Mouse (Mus musculus) forebrain, embryonic 16.5 days (tissue): ENCODE data around the gene BC055324. TPM values are rescaled to one million over a fixed set of nuclear protein-coding genes. Genes with fewer than 3 reads are reported as not detected.

Experiments
- ATAC-seq: fragments of 200-750 bp; cut with Nextera tagmentation; 2 replicates; pipeline ENCODE4 v1.8.0; 2017; ENCODE audit warnings: mild to moderate bottlenecking, moderate library complexity
- H3K27ac ChIP-seq: fragments of 300-500 bp; sonication (generic); 2 replicates; pipeline ENCODE4 v1.5.1; 2014; ENCODE audit warnings: low read length, control low read depth
- H3K27me3 ChIP-seq: fragments of 300-500 bp; sonication (generic); replicated peaks from 2 replicates; pipeline ENCODE4 v1.6.1; 2014; ENCODE audit warnings: low read length; ENCODE audit not compliant: control insufficient read depth, insufficient read depth
- H3K36me3 ChIP-seq: fragments of 300-500 bp; sonication (generic); 2 replicates; pipeline ENCODE4 v1.6.1; 2014; ENCODE audit not compliant: control insufficient read depth, insufficient read depth
- H3K4me1 ChIP-seq: fragments of 300-500 bp; sonication (generic); replicated peaks from 2 replicates; pipeline ENCODE4 v1.6.1; 2014; ENCODE audit warnings: low read length; ENCODE audit not compliant: control insufficient read depth, insufficient read depth
- H3K4me2 ChIP-seq: fragments of 300-500 bp; sonication (generic); 2 replicates; pipeline ENCODE4 v1.6.1; 2014; ENCODE audit warnings: mild to moderate bottlenecking, low read length, control low read depth
- H3K4me3 ChIP-seq: fragments of 300-500 bp; sonication (generic); replicated peaks from 2 replicates; pipeline ENCODE4 v1.5.1; 2014; ENCODE audit warnings: mild to moderate bottlenecking, low read length, control low read depth
- H3K9ac ChIP-seq: fragments of 300-500 bp; sonication (generic); replicated peaks from 2 replicates; pipeline ENCODE4 v1.6.1; 2014; ENCODE audit warnings: low read depth, low read length, control low read depth
- H3K9me3 ChIP-seq: fragments of 300-500 bp; sonication (generic); 2 replicates; pipeline ENCODE4 v1.6.1; 2016; ENCODE audit warnings: low read length; ENCODE audit not compliant: control insufficient read depth
- WGBS: fragments of 180-500 bp; shearing (Covaris S2); extraction: QIAGEN DNeasy Blood & Tissue Kit; methylation state at CpG from one replicate; pipeline ENCODE4 v1.1.7; 2014; 5-methylcytosine and 5-hydroxymethylcytosine counted together
- polyA plus RNA-seq: library from polyadenylated mRNA; unstranded; fragments of >200 nt; fragmentation: Nextera tagmentation; extraction: Ambion mirVana; gene quantifications from 2 replicates; pipeline ENCODE4 v1.2.1, GENCODE M21; 2015

The BC055324 gene
- polyA plus RNA-seq, 1 experiment from 2014 or later: 9.6 TPM

DNA sequence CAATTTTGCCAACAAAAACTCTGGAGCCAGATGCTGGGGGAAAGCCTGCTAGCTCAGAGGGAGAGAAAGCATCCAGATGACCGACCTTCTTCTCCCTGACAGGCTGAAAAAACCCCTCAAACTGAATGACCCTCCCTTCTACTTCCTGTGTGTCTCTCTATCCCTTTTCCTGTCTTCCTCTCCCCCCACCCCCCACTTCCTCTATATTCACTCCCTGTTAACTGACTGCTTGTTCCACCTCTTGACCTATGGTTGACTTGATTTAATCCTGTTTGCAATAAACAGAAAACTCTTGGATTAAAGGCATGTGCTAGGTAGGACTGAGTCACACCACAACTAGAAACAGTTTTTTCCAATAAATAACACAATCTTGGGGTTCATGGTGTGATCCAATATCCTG is 20.0 kb upstream of the BC055324 start:
- ATAC-seq: no peak
- 75% methylated on average over 1 of the region's 1 CpGs for WGBS
- H3K4me3 ChIP-seq: no peak overlapping the region
- H3K9me3 ChIP-seq: no peaks in the 10 kb centered on the region
- no peak overlapping the region for H3K9ac ChIP-seq
- H3K4me1 ChIP-seq: no peaks in the 10 kb centered on the region
- H3K4me2 ChIP-seq: no peak overlapping the region
- H3K27me3 ChIP-seq: no peaks in the 10 kb centered on the region
- H3K36me3 ChIP-seq: no peaks in the 10 kb centered on the region
- H3K27ac ChIP-seq: no peak overlapping the region

GRCm38 (mm10) chr1:164009235-164009634 is 14.6 kb upstream of the BC055324 start:
- ATAC-seq: no peak
- H3K9me3 ChIP-seq: no peaks in the 10 kb centered on the region
- no peak overlapping the region for H3K4me2 ChIP-seq
- H3K27ac ChIP-seq: no peak overlapping the region
- no peaks in the 10 kb centered on the region for H3K4me1 ChIP-seq
- no peak overlapping the region for H3K9ac ChIP-seq
- H3K27me3 ChIP-seq: no peaks in the 10 kb centered on the region
- H3K4me3 ChIP-seq: no peak overlapping the region
- WGBS: 36% methylated on average over 2 of the region's 2 CpGs
- H3K36me3 ChIP-seq: no peaks in the 10 kb centered on the region

DNA sequence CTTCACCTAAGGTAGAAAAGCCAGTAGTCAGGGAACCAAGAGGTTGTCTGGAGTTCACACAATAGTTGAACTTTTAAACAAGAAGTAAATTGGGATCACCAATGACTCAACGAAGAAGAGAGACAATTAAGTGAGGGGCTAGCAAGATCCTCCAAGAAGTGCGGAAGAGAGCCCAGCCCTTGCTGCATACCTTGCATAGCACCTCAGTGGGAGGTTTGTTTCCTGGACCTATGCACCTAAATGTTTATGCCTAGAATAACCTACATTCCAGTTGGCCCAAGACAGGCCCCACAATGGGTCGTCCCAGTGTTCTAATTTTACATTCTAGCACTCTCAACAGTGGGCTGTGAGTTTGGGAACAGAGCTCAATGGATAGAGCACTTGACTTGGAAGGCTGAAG is 9.7 kb upstream of the BC055324 start:
- no peaks in the 10 kb centered on the region for H3K9me3 ChIP-seq
- no peak for ATAC-seq
- no peak overlapping the region for H3K4me2 ChIP-seq
- 86% methylated on average over 3 of the region's 3 CpGs for WGBS
- H3K27me3 ChIP-seq: no peaks in the 10 kb centered on the region
- no peak overlapping the region for H3K9ac ChIP-seq
- H3K4me3 ChIP-seq: no peak overlapping the region
- H3K4me1 ChIP-seq: no peaks in the 10 kb centered on the region
- no peak overlapping the region for H3K27ac ChIP-seq
- no peaks in the 10 kb centered on the region for H3K36me3 ChIP-seq

- Histone ChIP-seq H3K27me3 (no peaks in the 10 kb centered on the region), H3K4me1 (no peaks in the 10 kb centered on the region), H3K9ac (no peak overlapping the region), H3K4me2 (no peak overlapping the region), H3K36me3 (no peaks in the 10 kb centered on the region), H3K27ac (no peak overlapping the region), H3K4me3 (no peak overlapping the region), H3K9me3 (no peaks in the 10 kb centered on the region)
- 64% methylated on average over 6 of the region's 6 CpGs for WGBS
- ATAC-seq: no peak
Measured at GRCm38 (mm10) chr1:164001831-164002452, 7.3 kb upstream of the BC055324 start.

DNA sequence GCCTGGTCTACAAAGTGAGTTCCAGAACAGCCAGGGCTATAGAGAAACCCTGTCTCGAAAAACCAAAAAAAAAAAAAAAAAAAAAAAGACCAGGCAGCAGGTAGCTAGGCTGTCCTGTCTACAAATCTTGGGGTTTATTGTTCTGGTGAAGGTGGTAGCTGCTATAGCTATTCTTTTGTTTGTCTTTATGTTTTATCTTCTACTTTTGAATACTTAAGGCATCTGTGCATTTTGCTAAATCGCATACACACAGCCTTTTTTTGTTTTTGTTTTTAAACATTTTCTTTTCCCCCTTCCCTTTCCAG is 965 bp upstream of the BC055324 start:
- no peaks in the 10 kb centered on the region for H3K27me3 ChIP-seq
- peak overlapping the region; percentile 80 for H3K9ac ChIP-seq
- H3K9me3 ChIP-seq: no peaks in the 10 kb centered on the region
- 90% methylated on average over 1 of the region's 2 CpGs for WGBS
- no peak for ATAC-seq
- peaks cover 9% of the 10 kb centered on the region; the same call in 1 of the 2 replicates for H3K4me1 ChIP-seq
- peak overlapping the region; percentile 90 for H3K4me3 ChIP-seq
- peak overlapping the region; percentile 74 for H3K4me2 ChIP-seq
- no peaks in the 10 kb centered on the region for H3K36me3 ChIP-seq
- no peak overlapping the region for H3K27ac ChIP-seq

GRCm38 (mm10) chr1:163994173-163994720 is 349 bp downstream of the BC055324 start:
- H3K4me1 ChIP-seq: peaks cover 9% of the 10 kb centered on the region; the same call in 1 of the 2 replicates
- H3K27ac ChIP-seq: no peak overlapping the region; the same call in 1 of the 2 replicates
- no peaks in the 10 kb centered on the region for H3K9me3 ChIP-seq
- H3K36me3 ChIP-seq: no peaks in the 10 kb centered on the region
- no peak; the same call in 1 of the 2 replicates for ATAC-seq
- H3K9ac ChIP-seq: peak overlapping the region; percentile 80
- H3K27me3 ChIP-seq: no peaks in the 10 kb centered on the region
- peak overlapping the region; percentile 90 for H3K4me3 ChIP-seq
- under 1% methylated on average over 38 of the region's 38 CpGs for WGBS
- peak overlapping the region; percentile 84 for H3K4me2 ChIP-seq

- Histone ChIP-seq H3K4me1 (peaks cover 9% of the 10 kb centered on the region; the same call in 1 of the 2 replicates), H3K36me3 (no peaks in the 10 kb centered on the region), H3K27ac (no peak overlapping the region), H3K4me2 (no peak overlapping the region), H3K27me3 (no peaks in the 10 kb centered on the region), H3K9ac (no peak overlapping the region), H3K9me3 (no peaks in the 10 kb centered on the region), H3K4me3 (no peak overlapping the region)
- no peak for ATAC-seq
- 81% methylated on average over 4 of the region's 4 CpGs for WGBS
Measured at GRCm38 (mm10) chr1:163992371-163992770, 2.2 kb downstream of the BC055324 start.

GRCm38 (mm10) chr1:163976515-163976914 is 18.1 kb downstream of the BC055324 start:
- Histone ChIP-seq H3K9ac (no peak overlapping the region), H3K27ac (no peak overlapping the region), H3K4me2 (no peak overlapping the region), H3K36me3 (no peaks in the 10 kb centered on the region), H3K4me1 (no peaks in the 10 kb centered on the region), H3K4me3 (no peak overlapping the region), H3K27me3 (no peaks in the 10 kb centered on the region), H3K9me3 (no peaks in the 10 kb centered on the region)
- no peak for ATAC-seq
- 91% methylated on average over 1 of the region's 1 CpGs for WGBS

DNA sequence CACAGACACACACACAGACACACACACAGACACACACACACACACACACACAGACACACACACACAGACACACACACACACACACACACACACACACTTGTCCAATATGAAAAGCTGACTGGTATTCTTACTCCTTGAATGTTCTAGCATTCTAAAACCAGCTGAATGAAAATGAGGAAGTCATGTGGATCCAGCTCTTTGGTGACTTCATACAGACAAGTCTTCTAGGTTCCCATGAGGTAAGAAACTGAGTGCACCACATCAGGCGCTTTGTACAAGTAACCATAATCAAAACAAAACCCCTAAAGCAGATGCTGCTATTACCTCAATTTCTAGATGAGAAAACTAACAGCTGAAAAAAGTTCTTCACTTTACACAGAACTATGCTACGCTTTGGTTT is 19.5 kb downstream of the BC055324 start:
- Histone ChIP-seq H3K9ac (no peak overlapping the region), H3K4me2 (no peak overlapping the region), H3K36me3 (no peaks in the 10 kb centered on the region), H3K4me3 (no peak overlapping the region), H3K27me3 (no peaks in the 10 kb centered on the region), H3K4me1 (no peaks in the 10 kb centered on the region), H3K9me3 (no peaks in the 10 kb centered on the region), H3K27ac (no peak overlapping the region)
- no peak for ATAC-seq
- 98% methylated on average over 2 of the region's 2 CpGs for WGBS

DNA sequence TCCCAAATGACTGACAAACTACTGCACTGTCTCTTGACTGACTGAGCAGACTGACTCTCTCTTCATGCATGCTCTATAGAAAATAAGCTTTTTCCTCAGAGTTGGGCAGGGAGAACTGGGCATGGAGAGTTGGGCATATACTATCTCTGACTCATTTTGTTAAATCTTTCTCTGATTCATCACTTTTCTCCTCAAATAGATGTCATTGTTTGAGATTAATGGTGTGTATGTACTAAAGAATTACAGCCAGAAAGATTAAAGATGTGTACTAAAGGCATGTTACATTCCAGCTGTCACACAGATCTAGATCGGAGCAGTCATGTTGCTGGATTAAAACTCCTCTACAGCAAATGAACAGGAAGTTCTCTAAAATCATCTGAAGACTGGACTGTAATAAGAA is 20.1 kb downstream of the BC055324 start:
- H3K27ac ChIP-seq: no peak overlapping the region
- H3K9ac ChIP-seq: no peak overlapping the region
- no peaks in the 10 kb centered on the region for H3K4me1 ChIP-seq
- no peak overlapping the region for H3K4me2 ChIP-seq
- no peaks in the 10 kb centered on the region for H3K27me3 ChIP-seq
- no peak for ATAC-seq
- no peak overlapping the region for H3K4me3 ChIP-seq
- 65% methylated on average over 1 of the region's 1 CpGs for WGBS
- H3K36me3 ChIP-seq: no peaks in the 10 kb centered on the region
- no peaks in the 10 kb centered on the region for H3K9me3 ChIP-seq
